Mouse (Mus musculus) megakaryocyte, embryonic 14.5 days (primary cell): ENCODE results near the gene Krt82.

ENCODE experiments used
- FLI1 ChIP-seq: IDR thresholded peaks from 2 replicates; pipeline ENCODE4 v1.6.1; 2012; ENCODE audit warnings: low read length, inconsistent platforms, mixed read lengths
- GATA1 ChIP-seq: IDR thresholded peaks from 3 replicates; pipeline ENCODE4 v1.6.1; 2012; ENCODE audit warnings: mixed read lengths, low read length, inconsistent platforms, borderline replicate concordance

GRCm38 (mm10) chr15:101573796-101574345, 23.4 kb upstream of the Krt82 start, which contains the start of gene Krt75:
- TF ChIP-seq GATA1: no peak
- no peak for TF ChIP-seq FLI1
